Mouse (Mus musculus) heart, embryonic 13.5 days (tissue): ENCODE data around the gene Cenpc1. TPM values are rescaled to one million over a fixed set of nuclear protein-coding genes. Genes with fewer than 3 reads are reported as not detected.

Experiments
- ATAC-seq: fragments of 200-750 bp; cut with Nextera tagmentation; 2 replicates; pipeline ENCODE4 v1.8.0; 2017; ENCODE audit warnings: moderate TSS enrichment; ENCODE audit not compliant: insufficient number of reproducible peaks, low FRiP score, low TSS enrichment; ENCODE audit errors: extremely low read depth
- H3K27ac ChIP-seq: fragments of 300-500 bp; sonication (generic); replicated peaks from 2 replicates; pipeline ENCODE4 v1.5.1; 2015; ENCODE audit warnings: moderate library complexity, mild to moderate bottlenecking, inconsistent platforms
- H3K27me3 ChIP-seq: fragments of 300-500 bp; sonication (generic); replicated peaks from 2 replicates; pipeline ENCODE4 v1.6.1; 2015; ENCODE audit warnings: mild to moderate bottlenecking, inconsistent platforms
- H3K36me3 ChIP-seq: fragments of 300-500 bp; sonication (generic); 2 replicates; pipeline ENCODE4 v1.6.1; 2015; ENCODE audit warnings: mild to moderate bottlenecking, inconsistent platforms
- H3K4me1 ChIP-seq: fragments of 300-500 bp; sonication (generic); 2 replicates; pipeline ENCODE4 v1.6.1; 2015; ENCODE audit warnings: inconsistent platforms
- H3K4me2 ChIP-seq: fragments of 300-500 bp; sonication (generic); 2 replicates; pipeline ENCODE4 v1.6.1; 2015; ENCODE audit warnings: inconsistent platforms, mild to moderate bottlenecking, moderate library complexity
- H3K4me3 ChIP-seq: fragments of 300-500 bp; sonication (generic); 2 replicates; pipeline ENCODE4 v1.5.1; 2015; ENCODE audit warnings: moderate library complexity, mild to moderate bottlenecking, inconsistent platforms
- H3K9ac ChIP-seq: fragments of 300-500 bp; sonication (generic); 2 replicates; pipeline ENCODE4 v1.6.1; 2015; ENCODE audit warnings: inconsistent platforms, mild to moderate bottlenecking, moderate library complexity
- H3K9me3 ChIP-seq: fragments of 300-500 bp; sonication (generic); 2 replicates; pipeline ENCODE4 v1.6.1; 2016; ENCODE audit warnings: inconsistent platforms
- WGBS: fragments of 180-500 bp; shearing (Covaris S2); methylation state at CpG from one replicate; pipeline ENCODE4 v1.1.7; 2015; ENCODE audit warnings: mixed read lengths; 5-methylcytosine and 5-hydroxymethylcytosine counted together
- polyA plus RNA-seq: library from polyadenylated mRNA; unstranded; fragments of >200 nt; fragmentation: Nextera tagmentation; extraction: Ambion mirVana; gene quantifications from 2 replicates; pipeline ENCODE4 v1.2.1, GENCODE M21; 2015

The Cenpc1 gene
- polyA plus RNA-seq, 1 experiment from 2014 or later = 24.3 TPM

DNA sequence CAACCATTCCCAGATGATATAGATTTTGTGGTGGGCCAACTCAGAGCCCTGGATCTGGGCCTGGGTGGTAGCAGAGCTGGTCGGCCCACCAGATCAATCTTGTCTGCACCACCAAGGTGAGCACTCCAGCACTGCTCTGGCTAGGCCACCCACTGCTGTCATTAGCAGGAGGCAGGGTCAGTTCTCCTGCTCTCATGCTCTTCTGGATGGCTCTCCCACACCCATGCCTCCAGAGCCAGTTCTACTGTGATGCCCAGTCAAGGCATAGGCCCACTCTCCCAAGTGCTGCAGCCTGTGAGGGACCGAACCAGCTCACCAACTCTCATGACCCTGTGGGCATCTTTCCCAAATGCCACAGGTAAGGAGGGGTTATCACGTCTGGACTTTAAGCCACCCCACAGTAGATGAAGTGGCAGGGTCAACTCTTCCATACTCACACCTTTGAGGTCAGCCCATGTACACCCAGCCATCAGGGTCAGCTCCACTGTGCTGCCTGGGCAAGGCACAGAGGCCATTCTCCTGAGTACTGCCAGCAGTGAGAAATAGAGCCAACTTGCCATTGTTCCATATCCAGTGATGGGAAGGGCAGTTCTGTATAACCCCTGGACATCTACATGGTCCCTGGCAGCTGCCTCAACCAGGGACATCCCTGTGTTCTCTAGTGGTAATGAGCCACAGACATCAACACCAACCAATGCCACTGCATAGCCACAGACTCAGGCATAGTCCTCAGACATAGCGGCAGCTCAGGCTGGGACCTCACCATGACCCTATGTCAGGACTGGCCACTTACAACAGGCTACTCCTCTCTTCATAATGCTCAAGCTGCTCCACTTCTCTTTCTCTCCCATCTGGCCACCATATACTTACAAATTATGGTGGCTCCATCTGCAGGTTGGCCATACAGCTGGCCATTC, 72.3 kb downstream of the Cenpc1 start:
- no peaks in the 10 kb centered on the region for H3K36me3 ChIP-seq
- no peaks in the 10 kb centered on the region for H3K9me3 ChIP-seq
- WGBS = 72% methylated on average over 4 of the region's 4 CpGs
- H3K27me3 ChIP-seq = peaks cover 20% of the 10 kb centered on the region
- no peak overlapping the region for H3K27ac ChIP-seq
- H3K4me3 ChIP-seq = no peak overlapping the region
- H3K9ac ChIP-seq = no peak overlapping the region
- H3K4me1 ChIP-seq = 0 out of 2 replicates have a peak, but pooled peaks cover 2% of the 10 kb centered on the region
- 0 out of 2 replicates have a peak, but pooled peaks have one; percentile 19 for ATAC-seq
- H3K4me2 ChIP-seq = no peak overlapping the region

DNA sequence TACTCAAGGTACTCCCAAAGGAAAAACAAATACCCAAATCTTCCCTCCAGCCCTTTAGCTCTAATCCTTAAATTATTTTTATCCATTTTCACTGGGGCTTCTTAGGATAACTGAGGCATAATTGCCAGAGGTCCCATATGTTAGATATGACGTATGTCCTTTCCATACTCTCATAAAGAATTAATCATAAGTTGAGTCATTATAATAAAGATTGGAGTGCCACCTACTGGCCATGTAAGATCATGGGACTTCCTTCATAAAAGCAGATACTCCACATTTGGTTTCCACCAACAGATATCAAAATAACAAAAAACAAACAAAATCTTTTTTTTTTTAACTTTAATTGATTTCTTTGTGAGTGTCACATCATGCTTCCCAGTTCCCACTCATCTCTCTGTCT, 73.3 kb downstream of the Cenpc1 start:
- Histone ChIP-seq H3K27me3 (peaks cover 28% of the 10 kb centered on the region), H3K9ac (no peak overlapping the region), H3K4me3 (no peak overlapping the region), H3K4me2 (no peak overlapping the region), H3K9me3 (no peaks in the 10 kb centered on the region), H3K27ac (no peak overlapping the region), H3K36me3 (no peaks in the 10 kb centered on the region), H3K4me1 (0 out of 2 replicates have a peak, but pooled peaks cover 2% of the 10 kb centered on the region)
- ATAC-seq = no peak
- WGBS = 26% methylated on average over 1 of the region's 1 CpGs

DNA sequence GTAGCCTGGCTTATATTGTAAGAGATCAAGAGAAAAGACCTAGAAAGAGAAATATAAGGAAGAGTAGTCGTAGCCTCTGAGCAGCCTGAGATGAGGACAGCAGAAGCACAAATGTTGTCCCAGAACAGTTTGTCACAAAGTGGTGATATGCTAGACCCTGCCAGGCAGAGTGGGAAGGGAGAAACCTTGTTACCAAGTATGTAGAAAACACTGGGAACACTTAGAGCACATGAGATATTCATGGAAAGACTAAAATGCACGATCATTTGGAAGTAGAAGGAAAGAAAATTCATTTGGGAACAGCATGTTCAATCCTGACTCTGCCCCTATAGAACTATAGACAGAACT, 77.9 kb downstream of the Cenpc1 start:
- 74% methylated on average over 2 of the region's 2 CpGs for WGBS
- H3K9ac ChIP-seq = no peak overlapping the region

DNA sequence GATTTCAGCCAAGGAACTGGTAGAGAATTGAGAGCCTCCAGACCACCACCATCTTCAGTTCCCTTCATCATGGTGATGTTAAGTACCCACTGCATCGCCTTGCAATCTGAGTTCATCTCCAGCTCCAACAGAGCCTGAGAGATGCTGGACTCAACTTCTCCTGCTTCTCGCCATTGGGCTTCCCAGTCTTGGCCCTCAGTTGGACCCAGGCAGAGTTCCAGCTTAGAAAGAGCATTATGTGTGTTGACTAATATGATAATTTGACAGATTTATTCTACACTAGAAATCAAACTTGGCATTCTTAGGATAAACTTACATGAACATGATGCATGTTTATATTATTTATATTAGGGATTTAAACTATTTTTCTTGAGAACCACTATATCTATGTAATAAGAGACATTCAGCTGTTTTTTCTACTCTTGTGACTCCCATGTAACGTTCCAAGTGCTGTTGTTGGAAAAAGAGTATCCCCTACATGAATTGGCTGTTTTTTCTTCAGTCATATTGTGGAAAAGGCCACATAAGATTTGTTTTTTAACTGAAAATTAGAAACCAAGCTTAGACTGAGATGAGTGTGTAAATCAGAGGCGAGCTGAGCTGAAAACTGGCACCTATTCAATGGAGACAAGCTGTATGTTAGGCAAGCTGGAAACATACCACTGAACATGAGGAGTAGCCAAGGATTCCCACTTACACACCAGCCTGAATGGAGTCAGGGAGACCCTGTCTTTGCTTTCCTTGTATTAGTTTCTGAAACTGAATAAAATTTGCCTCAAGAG, 78.5 kb downstream of the Cenpc1 start:
- Histone ChIP-seq H3K36me3 (no peaks in the 10 kb centered on the region), H3K4me1 (no peaks in the 10 kb centered on the region), H3K27me3 (peaks cover 26% of the 10 kb centered on the region), H3K9me3 (no peaks in the 10 kb centered on the region), H3K4me3 (no peak overlapping the region), H3K4me2 (no peak overlapping the region), H3K9ac (no peak overlapping the region), H3K27ac (no peak overlapping the region)
- 65% methylated on average over 4 of the region's 4 CpGs for WGBS
- no peak for ATAC-seq

More for the DNA sequence above, 77.9 kb downstream of the Cenpc1 start:
- ATAC-seq = no peak
- no peak overlapping the region for H3K4me3 ChIP-seq
- no peaks in the 10 kb centered on the region for H3K4me1 ChIP-seq
- no peaks in the 10 kb centered on the region for H3K9me3 ChIP-seq
- H3K36me3 ChIP-seq = no peaks in the 10 kb centered on the region
- no peak overlapping the region for H3K4me2 ChIP-seq
- no peak overlapping the region for H3K27ac ChIP-seq
- peaks cover 28% of the 10 kb centered on the region for H3K27me3 ChIP-seq

DNA sequence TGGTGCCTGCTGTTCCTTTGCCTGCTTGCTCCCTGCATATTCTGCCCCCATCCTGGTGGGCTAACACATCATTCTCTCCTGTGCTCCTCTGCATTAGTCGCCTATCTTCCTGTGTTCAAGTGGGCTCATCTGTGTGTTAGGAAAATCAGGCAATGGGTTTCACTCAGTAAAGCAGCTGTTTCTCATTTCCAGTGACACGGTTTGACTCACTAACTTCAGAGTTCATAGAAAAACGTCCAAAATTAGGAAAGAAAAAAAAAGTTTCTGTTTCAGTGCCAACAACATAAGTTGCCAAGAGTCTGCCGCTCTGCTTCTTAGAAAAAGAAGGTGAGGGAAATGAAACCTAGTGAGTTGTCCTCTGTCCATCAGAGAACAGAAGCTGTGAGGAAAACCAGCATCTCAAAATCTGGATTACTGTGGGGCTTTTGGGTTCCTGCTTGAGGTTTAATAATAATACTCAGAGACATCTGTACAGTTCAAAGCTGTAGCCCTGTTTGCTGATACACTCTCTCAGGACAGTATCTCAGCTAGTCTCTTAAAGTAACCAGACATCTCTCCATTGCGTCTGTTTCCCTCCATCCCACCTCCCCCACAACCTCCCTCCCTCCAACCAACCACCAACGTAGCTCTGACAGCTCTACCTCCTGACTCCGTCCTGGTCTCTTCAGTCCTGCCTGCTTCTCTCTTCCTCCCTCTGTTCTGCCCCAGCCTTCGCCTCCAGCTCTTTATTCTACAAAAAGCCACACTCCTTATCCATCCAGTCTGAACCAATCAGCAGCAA, 87.5 kb downstream of the Cenpc1 start:
- ATAC-seq = no peak
- WGBS = 49% methylated on average over 8 of the region's 8 CpGs

DNA sequence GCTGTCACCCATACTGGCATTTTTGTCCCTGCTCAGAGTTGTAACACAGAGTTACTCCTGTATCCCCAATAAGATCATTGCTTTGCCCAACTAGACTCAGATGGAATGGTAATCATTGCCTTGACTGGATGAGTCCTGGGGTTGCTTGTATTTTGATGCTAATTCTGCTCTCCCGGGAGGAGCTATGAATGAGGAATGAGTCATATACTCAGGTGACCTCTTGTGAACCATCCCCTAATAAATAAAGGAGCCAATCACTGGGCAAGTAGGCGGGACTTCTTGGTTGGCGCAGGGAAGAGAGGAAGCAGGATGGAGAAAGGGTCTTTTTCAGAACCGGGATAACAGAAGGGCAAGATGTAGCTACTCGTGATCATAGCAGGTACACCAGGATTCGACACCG, 102.6 kb downstream of the Cenpc1 start:
- H3K4me3 ChIP-seq = no peak overlapping the region
- H3K27me3 ChIP-seq = no peaks in the 10 kb centered on the region
- no peak overlapping the region for H3K27ac ChIP-seq
- no peak for ATAC-seq
- no peak overlapping the region for H3K4me2 ChIP-seq
- no peaks in the 10 kb centered on the region for H3K4me1 ChIP-seq
- 78% methylated on average over 7 of the region's 7 CpGs for WGBS
- no peaks in the 10 kb centered on the region for H3K36me3 ChIP-seq
- H3K9me3 ChIP-seq = no peaks in the 10 kb centered on the region
- no peak overlapping the region for H3K9ac ChIP-seq

More for the DNA sequence above, 87.5 kb downstream of the Cenpc1 start:
- Histone ChIP-seq H3K36me3 (no peaks in the 10 kb centered on the region), H3K27ac (no peak overlapping the region), H3K4me2 (no peak overlapping the region), H3K9ac (no peak overlapping the region), H3K4me1 (no peaks in the 10 kb centered on the region), H3K4me3 (no peak overlapping the region), H3K27me3 (no peaks in the 10 kb centered on the region), H3K9me3 (no peaks in the 10 kb centered on the region)

Other genes starting within 250 kb of the Cenpc1 start
- gene Stap1, start 6.2 kb upstream of the Cenpc1 start, polyA plus RNA-seq = 0.10 and 0.32 TPM in 2 replicates
- 7.3 and 7.5 TPM in 2 replicates for gene Uba6, start 107.2 kb upstream of the Cenpc1 start, polyA plus RNA-seq
- gene Gnrhr, start 132.3 kb upstream of the Cenpc1 start, polyA plus RNA-seq = not detected in 2 replicates
- not detected in 2 replicates for gene Tmprss11c, start 223.7 kb upstream of the Cenpc1 start, polyA plus RNA-seq